Mouse (Mus musculus) Patski (cell line): ENCODE measurements around the gene Cops2. TPM values are rescaled to one million over a fixed set of nuclear protein-coding genes. Genes with fewer than 3 reads are reported as not detected.

Experiments
- ATAC-seq: fragments of 100-300 bp; one replicate; pipeline ENCODE4 v1.8.0; 2021
- CTCF ChIA-PET: fragments of 350-600 bp; sonication (Branson Sonifier 250); formaldehyde crosslinking; loops from one replicate; lab custom pipeline; 2022; ENCODE audit warnings: inconsistent platforms; lab: Charles Lee
- POLR2A ChIA-PET: fragments of 350-600 bp; sonication (Branson Sonifier 250); formaldehyde crosslinking; loops from one replicate; lab custom pipeline; 2022; ENCODE audit warnings: antibody characterized with exemption, inconsistent platforms; lab: Charles Lee
- DNase-seq: peaks from one replicate; pipeline ENCODE4 v3.0.0-alpha.2; 2011; ENCODE audit warnings: low read depth, low spot score
- H3K27me3 ChIP-seq: fragments of 371-371 bp; one replicate; pipeline ENCODE4 v1.5.1; 2021
- CTCF ChIP-seq: fragments of 100-300 bp; IDR thresholded peaks from one replicate; pipeline ENCODE4 v1.5.1; 2021
- in situ Hi-C: fragments of 300-500 bp; cut with MboI; formaldehyde crosslinking; loops from 3 replicates; pipeline ENCODE4 v1.11.1; 2018; ENCODE audit warnings: low pct_unique_long_range_greater_than_20kb, mixed read lengths
- polyA plus RNA-seq: library from polyadenylated mRNA; unstranded; gene quantifications from one replicate; pipeline ENCODE4 v1.2.3, GENCODE M21; 2021

The Cops2 gene
- 154 TPM for polyA plus RNA-seq

GRCm38 (mm10) chr2:125858521-125859280 is at the start of gene Cops2, which contains the start of gene Galk2:
Cops2 (minus strand) TSS chr2:125859139.
Galk2 (plus strand) TSS chr2:125859109.
- POLR2A ChIA-PET: no interaction called here
- TF ChIP-seq CTCF: no peak
- CTCF ChIA-PET: no interaction called here
- DNase-seq: peak; percentile 83
- in situ Hi-C loops: no loop called here
- peak; percentile 97 for ATAC-seq
- no peaks in the 10 kb centered on the region for H3K27me3 ChIP-seq

GRCm38 (mm10) chr2:125907580-125908255 is 48.8 kb upstream of the Cops2 start:
- no peak for DNase-seq
- ChIA-PET CTCF (no interaction called here), POLR2A (interaction anchor here (0.5 kb wide), 1 partner anchor 124 kb away, joined by 3 read pairs; no protein-coding TSS in a partner anchor)
- no peak for ATAC-seq
- no peak for TF ChIP-seq CTCF
- H3K27me3 ChIP-seq: no peaks in the 10 kb centered on the region
- in situ Hi-C loops: no loop called here

GRCm38 (mm10) chr2:125906407-125907066 is 47.6 kb upstream of the Cops2 start:
- no peak for TF ChIP-seq CTCF
- no peak for ATAC-seq
- in situ Hi-C loops: no loop called here
- no peaks in the 10 kb centered on the region for H3K27me3 ChIP-seq
- CTCF ChIA-PET: no interaction called here
- DNase-seq: no peak
- POLR2A ChIA-PET: interaction anchor here (0.7 kb wide), 1 partner anchor 10 kb away, joined by 5 read pairs; no protein-coding TSS in a partner anchor

GRCm38 (mm10) chr2:125901426-125901825 is 42.5 kb upstream of the Cops2 start:
- in situ Hi-C loops: no loop called here
- CTCF ChIA-PET: interaction anchor here (1.3 to 3.1 kb wide), 2 partner anchors 11 to 13 kb away, joined by 6 to 10 read pairs; no protein-coding TSS in a partner anchor
- DNase-seq: no peak
- no peaks in the 10 kb centered on the region for H3K27me3 ChIP-seq
- TF ChIP-seq CTCF: no peak
- no peak for ATAC-seq
- POLR2A ChIA-PET: no interaction called here

GRCm38 (mm10) chr2:125900797-125901410 is 42.0 kb upstream of the Cops2 start:
- CTCF ChIA-PET: interaction anchor here (1.3 to 3.1 kb wide), 2 partner anchors 12 to 13 kb away, joined by 6 to 10 read pairs; no protein-coding TSS in a partner anchor

GRCm38 (mm10) chr2:125896355-125896754 is 37.4 kb upstream of the Cops2 start:
- TF ChIP-seq CTCF: no peak
- in situ Hi-C loops: loop anchor here (5.0 kb wide), 2 partner anchors 136 to 466 kb away; partner anchors contain the start of gene Fgf7
- DNase-seq: no peak
- no peak for ATAC-seq
- CTCF ChIA-PET: interaction anchor here (1.4 to 1.9 kb wide), 2 partner anchors 136 to 138 kb away, joined by 3 to 7 read pairs; partner anchors contain the start of gene Fgf7
- no peaks in the 10 kb centered on the region for H3K27me3 ChIP-seq
- POLR2A ChIA-PET: interaction anchor here (0.6 to 0.7 kb wide), 2 partner anchors 10 to 13 kb away, joined by 3 to 5 read pairs; no protein-coding TSS in a partner anchor

More at GRCm38 (mm10) chr2:125900797-125901410, 42.0 kb upstream of the Cops2 start:
- no peaks in the 10 kb centered on the region for H3K27me3 ChIP-seq
- no peak for TF ChIP-seq CTCF
- in situ Hi-C loops: no loop called here
- POLR2A ChIA-PET: no interaction called here
- DNase-seq (no peak), ATAC-seq (no peak)

GRCm38 (mm10) chr2:125895099-125895498 is 36.2 kb upstream of the Cops2 start:
- ATAC-seq (no peak), DNase-seq (no peak)
- H3K27me3 ChIP-seq: no peaks in the 10 kb centered on the region
- in situ Hi-C loops: loop anchor here (5.0 kb wide), 2 partner anchors 137 to 467 kb away; partner anchors contain the start of gene Fgf7
- POLR2A ChIA-PET: no interaction called here
- no peak for TF ChIP-seq CTCF
- CTCF ChIA-PET: no interaction called here

GRCm38 (mm10) chr2:125893096-125893495 is 34.2 kb upstream of the Cops2 start:
- no peaks in the 10 kb centered on the region for H3K27me3 ChIP-seq
- in situ Hi-C loops: no loop called here
- POLR2A ChIA-PET: interaction anchor here (0.6 kb wide), 1 partner anchor 10 kb away, joined by 6 read pairs; no protein-coding TSS in a partner anchor
- DNase-seq (no peak), ATAC-seq (no peak)
- peak; percentile 55 for TF ChIP-seq CTCF
- CTCF ChIA-PET: interaction anchor here (0.6 to 2.7 kb wide), 5 partner anchors 45 to 471 kb away, joined by 3 to 29 read pairs (median 3); partner anchors contain the start of gene Fgf7

- DNase-seq (no peak), ATAC-seq (no peak)
- TF ChIP-seq CTCF: no peak
- ChIA-PET CTCF (interaction anchor here (1.5 to 1.9 kb wide), 2 partner anchors 8 to 19 kb away, joined by 3 to 5 read pairs; no protein-coding TSS in a partner anchor), POLR2A (no interaction called here)
- H3K27me3 ChIP-seq: no peaks in the 10 kb centered on the region
- in situ Hi-C loops: loop anchor here (5.0 to 10.0 kb wide), 2 partner anchors 546 to 629 kb away; no protein-coding TSS in a partner anchor
These were observed 27.1 kb upstream of the Cops2 start for GRCm38 (mm10) chr2:125885891-125886576.
